Mouse (Mus musculus): ENCODE measurements at regions not wholly inside any gene's neighbourhood (a gene's known extent, or its start where the extent isn't known, plus 50 kb on each side); places are given as distances from the start of the nearest gene placed in this dataset.

DNA sequence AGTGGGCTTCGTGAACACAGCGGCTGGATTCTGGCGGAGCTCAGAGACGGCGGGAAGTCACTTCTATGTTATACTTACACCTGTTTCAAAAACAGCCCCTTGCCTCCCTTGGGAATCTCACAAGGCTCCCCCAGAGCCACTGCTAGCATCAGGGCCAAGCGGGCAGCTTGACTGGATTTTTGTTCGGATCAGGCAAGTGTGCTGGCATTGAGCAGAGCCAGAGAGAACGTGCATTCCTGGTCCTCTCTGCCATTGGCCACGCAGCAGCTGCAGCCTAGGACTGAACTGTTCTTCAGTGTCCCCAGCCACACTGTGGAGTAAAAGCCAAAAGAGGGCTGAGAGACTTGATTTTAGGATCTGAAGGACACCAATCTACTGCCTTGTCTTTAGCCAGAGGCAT lies 195.6 kb upstream of the Lyplal1 start:
- DNase-seq (ENCODE audit: extremely low spot score in 1 of 2, low spot score in 1 of 2), result no peak

DNA sequence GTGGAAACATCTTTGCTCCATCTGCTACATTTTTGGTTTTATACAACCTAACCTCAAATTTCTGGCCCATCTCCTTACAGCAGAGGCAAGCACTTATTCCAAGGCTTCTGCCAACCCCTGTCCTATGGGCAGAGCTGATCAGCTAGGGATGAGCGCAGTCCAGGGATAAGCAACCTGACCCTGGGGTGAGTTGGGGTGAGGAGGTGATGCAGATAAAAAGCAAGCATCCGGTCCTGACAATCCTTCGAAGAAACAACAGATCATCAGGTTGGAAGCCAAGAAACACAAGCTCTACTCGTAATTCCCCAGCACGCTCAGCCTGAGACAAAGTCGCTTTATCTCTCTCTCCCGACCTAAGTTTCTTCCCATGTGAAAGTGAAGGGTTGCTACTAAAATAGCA lies 194.9 kb upstream of the Lyplal1 start:
- no peak for DNase-seq (ENCODE audit: extremely low spot score in 1 of 2, low spot score in 1 of 2)

DNA sequence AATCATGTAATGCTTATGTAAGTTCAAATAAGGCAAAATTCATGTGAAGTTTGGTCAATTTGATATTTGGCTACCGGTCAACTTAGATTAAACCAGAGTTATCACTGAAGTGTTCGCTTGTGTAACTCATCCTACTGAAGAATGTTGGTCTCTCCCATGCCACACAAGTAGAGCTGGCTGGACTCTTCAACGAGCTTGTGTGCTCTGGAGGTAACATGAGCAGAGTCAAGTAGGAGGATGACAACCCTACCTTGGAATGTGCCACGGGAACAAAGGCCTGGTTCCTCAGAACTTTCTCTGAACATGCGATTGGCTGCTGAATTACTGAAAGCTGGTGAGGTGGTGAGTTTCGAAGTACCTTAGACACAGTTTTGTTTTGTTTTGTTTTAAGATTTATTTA lies 190.5 kb upstream of the Lyplal1 start:
- DNase-seq (ENCODE audit: extremely low spot score in 1 of 2, low spot score in 1 of 2), result no peak

DNA sequence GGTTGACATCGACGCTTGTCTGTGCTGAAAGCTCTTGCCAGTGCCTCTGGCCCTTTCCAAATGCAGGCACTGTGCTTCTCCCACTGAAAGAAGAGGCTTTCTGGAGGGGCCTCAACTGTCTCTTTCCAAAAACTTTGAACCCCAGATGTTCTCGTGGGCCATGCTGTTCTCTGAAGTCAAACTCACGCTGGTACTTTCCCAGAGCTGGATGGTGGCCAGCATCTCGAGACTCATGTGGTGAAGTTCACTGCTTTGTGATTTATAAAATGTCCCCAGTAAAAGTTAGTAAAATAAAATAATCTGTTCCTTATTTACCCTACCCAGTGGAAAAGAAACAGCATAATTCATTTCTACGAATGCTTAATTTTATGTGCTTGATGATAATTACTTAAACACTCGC lies 180.4 kb upstream of the Lyplal1 start:
- no peak for DNase-seq (ENCODE audit: extremely low spot score in 1 of 2, low spot score in 1 of 2)

DNA sequence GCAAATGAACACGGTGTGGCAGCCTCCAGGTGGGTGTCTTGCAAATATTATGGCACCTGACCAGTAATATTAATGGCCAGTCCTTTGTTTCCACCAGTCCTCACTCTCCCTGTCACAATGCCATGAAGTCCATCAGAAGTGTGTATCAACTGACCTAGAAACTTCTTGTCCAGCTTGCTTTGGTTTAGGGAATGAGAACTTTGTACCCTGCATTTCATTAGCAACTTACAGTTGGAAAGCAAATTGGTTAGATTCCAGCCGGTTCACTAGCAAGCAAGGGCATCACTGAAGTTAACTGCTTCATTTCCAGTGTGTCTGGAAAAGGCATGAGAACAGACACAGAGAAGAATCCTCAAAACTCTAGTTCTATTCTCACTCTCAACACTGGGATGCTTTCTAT lies 178.1 kb upstream of the Lyplal1 start:
- no peak for DNase-seq (ENCODE audit: extremely low spot score in 1 of 2, low spot score in 1 of 2)

DNA sequence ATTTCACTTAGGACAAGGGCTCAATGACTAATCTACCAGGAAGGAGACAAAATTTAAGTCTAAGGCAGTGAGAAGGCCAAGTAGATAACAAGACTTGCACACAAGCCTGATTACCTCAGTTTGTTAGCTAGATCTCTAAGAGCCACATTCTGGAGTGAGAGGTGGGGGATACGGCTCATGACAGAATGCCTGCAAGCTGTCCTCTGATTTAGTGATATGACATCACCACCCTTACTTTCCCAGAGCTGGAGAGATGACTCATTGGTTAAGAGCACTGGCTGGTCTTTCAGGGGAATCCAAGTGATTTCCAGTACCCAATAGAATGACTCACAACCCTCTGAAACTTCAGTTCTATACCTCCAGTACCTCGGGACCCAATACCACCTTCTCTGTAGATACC lies 177.5 kb upstream of the Lyplal1 start:
- no peak for DNase-seq (ENCODE audit: extremely low spot score in 1 of 2, low spot score in 1 of 2)

DNA sequence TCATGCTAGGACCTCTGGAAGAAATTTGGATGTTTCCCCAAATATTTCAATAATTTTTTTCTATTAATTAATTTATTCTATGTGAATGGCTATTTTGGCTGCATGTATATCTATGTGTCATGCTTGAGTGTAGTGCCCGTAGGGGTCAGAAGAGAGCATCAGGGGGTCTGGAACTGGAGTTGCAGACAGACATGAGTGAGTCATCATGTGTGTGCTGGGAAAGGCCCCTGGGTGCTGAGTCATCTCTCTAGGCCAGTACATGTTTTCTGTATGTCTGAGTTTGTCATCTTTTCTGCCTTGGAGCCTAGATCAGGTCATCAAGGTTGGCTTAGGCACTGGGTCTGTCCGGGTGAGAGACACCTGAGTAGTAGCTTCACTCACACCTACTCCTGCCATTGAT lies 172.0 kb upstream of the Lyplal1 start:
- no peak for DNase-seq (ENCODE audit: extremely low spot score in 1 of 2, low spot score in 1 of 2)

DNA sequence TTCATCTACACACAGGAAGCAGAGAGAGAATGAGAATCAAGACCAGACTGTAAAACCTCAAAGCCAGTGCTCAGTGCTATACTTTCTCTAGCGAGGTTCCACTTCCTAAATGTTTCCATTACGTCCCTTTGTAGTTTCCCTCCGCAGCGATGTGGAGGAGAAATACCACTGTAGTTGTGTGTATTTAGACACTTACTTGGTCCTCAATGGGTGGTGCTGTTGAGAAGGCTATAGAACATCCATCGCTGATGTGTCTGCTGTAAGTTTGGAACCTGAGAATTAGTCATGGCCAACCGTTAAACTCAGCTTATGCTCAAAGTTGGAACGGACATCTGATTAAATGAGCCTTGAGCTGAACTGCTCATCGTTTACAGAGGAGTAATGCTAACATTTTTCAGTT lies 170.7 kb upstream of the Lyplal1 start:
- DNase-seq (ENCODE audit: extremely low spot score in 1 of 2, low spot score in 1 of 2), result no peak

DNA sequence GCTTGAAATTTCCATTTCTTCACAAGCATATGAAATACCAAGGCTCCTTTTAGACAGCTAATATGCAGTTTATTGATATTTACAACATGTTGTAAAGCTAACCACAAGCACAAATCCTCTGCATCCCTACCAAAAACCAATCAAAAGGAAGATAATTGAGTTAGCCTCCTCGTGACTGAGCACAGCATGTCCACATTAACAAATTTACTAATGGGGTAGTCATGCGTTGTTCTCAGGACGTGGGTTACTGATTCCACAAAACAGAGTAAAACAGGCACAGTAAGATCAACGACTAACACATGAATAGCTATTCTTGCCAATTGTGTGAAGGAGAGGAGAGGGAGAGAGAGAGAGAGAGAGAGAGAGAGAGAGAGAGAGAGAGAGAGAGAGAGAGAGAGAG lies 169.3 kb upstream of the Lyplal1 start:
- DNase-seq (ENCODE audit: extremely low spot score in 1 of 2, low spot score in 1 of 2), result no peak

DNA sequence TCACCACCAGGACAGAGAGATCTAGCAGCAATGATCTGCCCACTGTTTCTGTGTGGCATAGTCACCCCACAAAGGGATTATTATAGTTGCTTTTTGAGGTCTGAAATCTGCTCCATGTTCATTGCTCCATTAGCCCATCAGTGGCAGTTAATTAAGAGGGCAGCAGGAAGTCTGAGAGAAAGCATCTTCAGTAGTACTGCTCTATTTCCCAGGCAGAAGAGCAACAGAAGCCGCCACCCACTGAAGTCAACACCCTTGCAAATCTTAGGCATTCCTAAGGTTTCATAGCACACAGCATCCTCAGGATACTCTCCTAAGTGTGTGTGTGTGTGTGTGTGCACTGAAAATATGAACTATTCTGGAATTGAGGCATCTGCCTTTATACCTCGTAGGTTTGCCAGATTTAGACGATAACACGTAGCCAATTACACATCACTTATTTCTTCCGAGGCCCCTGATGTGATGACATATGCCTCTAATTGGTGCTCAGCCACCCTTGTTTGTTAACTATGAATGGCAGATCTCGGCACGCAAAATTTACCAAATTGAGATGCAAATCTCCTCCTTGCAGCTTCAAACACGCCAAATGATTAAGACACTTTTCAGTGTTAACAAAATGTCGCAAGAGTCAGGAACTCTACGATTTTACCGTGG lies 161.0 kb upstream of the Lyplal1 start:
- DNase-seq (ENCODE audit: extremely low spot score in 1 of 2, low spot score in 1 of 2), result peak in 1 of 2 experiments; percentile 4

DNA sequence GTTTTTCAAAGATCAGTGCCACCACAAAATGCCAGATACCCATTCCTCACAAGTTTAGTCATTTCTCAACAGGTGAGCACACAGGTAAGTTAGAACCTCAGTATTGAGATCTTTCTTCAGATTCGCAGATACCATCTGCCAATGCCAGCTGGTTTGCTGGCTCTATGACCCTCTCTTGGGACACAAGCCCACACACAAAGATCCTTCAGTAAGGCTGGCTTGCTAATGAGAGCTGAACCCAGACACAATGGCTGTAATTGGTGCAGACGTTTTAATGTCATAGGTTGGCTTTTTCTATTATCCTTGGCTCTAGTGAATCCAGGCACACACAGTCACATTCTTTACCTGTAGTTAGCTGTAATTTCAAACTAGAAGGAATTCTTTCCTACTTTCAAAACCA lies 154.3 kb upstream of the Lyplal1 start:
- no peak for DNase-seq (ENCODE audit: extremely low spot score in 1 of 2, low spot score in 1 of 2)

DNA sequence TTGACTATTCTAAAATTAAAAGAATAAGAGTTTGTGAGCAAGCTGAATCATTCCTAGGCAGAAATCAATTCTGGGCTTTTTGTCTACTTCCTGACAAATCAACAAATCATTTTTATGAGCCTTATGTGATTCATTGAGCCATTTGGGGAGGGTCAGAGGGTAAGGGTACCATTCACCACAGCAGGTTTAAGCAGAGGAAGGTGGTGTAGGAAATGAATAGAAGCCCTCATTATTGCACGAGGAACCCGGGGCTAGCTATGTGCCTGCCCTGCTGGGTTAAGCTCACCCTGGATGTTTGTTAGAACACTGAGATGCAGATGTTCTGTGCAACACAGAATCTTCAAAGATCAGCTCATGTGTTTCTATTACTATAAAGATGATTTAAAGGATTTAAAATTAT lies 150.2 kb upstream of the Lyplal1 start:
- DNase-seq (ENCODE audit: extremely low spot score in 1 of 2, low spot score in 1 of 2), result no peak

DNA sequence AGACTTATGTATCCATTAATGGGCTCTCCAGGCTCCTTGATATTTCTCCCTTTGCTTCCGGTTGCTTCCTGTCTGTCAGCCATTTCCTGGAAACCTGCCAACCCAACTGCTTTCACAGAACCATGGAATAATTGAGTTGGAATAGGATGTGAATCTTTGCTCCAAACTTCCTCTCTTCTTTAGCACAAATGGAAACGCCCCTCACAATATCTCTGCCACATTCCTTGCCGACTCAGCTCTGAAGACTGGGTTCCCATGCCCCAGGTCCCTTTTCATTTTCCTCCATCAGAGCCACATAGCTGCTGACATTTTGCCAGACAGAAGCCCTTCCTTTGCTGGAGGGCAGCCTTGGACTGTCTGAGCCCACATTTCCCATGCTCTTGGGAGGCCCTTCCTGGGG lies 147.5 kb upstream of the Lyplal1 start:
- DNase-seq (ENCODE audit: extremely low spot score in 1 of 2, low spot score in 1 of 2), result no peak

DNA sequence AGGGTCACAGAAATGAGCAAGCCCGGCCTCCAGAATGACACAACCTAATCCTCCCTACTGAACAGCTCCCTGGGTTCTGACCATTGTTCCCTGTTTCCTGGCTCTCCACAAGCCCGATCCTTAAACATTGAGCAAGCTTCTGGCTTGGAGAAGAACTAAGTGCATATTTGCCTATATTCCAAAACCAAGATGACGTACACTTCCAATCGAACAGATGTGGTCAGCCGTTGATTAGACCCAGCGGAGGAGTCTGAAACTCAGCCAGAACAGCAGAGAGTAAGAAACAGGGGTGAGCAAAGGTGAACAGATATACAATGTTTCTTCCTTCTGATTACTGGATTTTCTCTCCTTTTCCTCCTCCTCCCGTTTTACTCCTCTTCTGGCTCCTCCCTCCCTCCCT lies 146.8 kb upstream of the Lyplal1 start:
- DNase-seq (ENCODE audit: extremely low spot score in 1 of 2, low spot score in 1 of 2), result no peak

DNA sequence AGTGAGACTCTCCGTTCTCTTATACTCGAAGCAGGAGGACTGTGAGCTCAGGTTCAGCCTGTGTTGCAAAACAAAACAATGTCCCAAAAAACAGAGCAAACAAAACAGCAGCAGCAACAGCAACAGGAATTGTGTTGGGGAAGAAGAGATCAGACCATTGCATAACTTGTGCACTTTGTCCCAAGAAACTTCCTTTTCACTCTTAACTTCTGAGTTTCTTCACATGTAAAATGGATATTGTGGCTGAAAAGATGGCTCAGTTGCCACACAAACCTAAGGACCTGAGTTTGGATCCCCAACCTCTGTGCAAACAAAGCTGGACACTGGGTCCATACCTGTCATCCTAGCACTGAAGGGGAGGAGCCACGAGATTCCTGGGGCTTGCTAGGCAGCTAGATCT lies 146.1 kb upstream of the Lyplal1 start:
- DNase-seq (ENCODE audit: extremely low spot score in 1 of 2, low spot score in 1 of 2), result no peak

DNA sequence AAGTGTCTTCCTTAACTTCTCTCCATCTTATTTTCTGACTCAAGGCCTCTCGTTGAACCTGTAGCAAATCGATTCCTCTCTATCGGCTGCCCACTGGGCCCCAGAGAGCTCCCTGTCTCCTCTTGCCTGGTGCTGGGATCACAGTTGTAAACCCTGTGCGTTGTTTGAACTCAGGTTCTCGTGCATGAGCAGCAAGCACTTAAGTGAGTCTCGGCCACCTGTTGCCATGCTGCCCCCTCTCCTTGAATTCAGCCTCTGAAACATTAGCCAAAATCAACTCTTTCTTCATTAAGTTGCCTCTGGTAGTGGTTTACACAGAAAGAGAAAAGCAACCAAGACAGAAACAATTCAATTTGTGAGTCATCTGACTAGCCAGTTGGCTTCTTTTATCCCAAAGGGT lies 144.9 kb upstream of the Lyplal1 start:
- no peak for DNase-seq (ENCODE audit: extremely low spot score in 1 of 2, low spot score in 1 of 2)

DNA sequence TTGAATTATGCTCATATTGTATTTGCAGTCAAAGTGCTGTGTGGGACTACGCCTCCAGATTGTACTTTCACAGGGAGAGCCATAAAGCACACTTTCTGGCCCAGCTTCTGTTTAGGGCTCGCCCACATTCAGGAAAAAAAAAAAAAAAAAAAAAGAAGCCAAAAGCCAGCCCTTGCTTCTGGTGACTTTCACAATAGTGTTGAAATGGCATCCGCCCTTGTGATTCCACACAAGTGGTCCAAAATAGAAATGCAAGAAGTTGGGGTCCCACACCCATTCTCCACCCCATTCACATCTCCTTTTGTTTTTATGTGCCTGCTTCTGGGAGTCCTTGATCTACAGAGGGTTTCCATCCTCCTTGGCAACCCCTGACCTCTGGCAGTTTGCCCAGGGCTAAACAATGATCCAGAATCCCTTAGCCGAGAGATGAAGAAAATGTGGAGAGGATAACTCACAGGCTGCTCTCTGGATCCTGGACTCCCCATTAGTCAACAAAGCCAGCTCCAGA lies 144.3 kb upstream of the Lyplal1 start:
- DNase-seq (ENCODE audit: extremely low spot score in 1 of 2, low spot score in 1 of 2), result peak in 1 of 2 experiments; percentile 44

DNA sequence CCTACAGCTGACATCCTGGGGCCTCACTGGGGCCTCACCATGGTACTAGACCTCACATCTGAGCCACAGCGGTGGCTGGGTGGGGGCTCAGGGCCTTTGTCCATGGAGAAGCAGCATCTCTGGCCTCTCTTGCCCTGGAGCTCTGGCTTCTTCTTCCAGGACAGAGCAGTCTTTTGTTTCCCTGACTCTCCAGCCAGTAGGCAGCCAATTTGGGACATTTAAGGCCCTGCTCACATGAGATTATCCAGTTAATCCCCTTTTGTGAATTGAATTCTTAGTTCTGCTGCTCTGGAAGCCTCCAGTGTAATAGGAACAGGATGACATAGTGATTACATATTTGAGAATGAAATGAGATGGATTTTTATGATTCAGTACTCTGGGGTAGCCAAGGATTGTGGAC lies 140.5 kb upstream of the Lyplal1 start:
- no peak for DNase-seq (ENCODE audit: extremely low spot score in 1 of 2, low spot score in 1 of 2)

DNA sequence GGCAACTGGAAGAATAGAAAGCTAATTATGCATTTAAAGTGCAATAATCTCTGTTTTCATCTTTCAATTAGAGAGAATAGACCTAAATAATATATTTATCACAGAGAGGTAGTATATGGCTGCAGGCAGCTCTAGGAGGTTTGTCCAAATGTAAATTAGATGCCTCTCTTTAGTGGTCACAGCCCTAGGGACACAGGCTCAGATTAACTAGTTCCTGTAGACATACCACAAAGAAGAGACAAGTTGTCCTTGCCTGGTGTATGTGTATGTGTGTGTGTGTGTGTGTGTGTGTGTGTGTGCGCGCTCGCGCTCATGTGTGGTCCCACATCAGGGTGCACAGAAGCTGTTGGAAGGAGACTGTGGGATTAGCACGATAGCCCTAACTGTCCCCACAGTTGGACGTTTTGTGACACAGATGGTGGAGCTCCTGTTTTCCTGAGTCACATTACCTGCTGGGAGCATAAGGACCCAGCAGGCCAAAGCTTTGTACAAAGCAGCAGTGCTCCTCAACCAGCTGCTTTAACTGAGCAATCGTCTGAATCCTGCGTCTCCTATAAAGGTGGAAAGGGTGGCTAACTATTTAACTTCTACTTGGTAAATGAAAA lies 138.5 kb upstream of the Lyplal1 start:
- DNase-seq (ENCODE audit: extremely low spot score in 1 of 2, low spot score in 1 of 2), result no peak

DNA sequence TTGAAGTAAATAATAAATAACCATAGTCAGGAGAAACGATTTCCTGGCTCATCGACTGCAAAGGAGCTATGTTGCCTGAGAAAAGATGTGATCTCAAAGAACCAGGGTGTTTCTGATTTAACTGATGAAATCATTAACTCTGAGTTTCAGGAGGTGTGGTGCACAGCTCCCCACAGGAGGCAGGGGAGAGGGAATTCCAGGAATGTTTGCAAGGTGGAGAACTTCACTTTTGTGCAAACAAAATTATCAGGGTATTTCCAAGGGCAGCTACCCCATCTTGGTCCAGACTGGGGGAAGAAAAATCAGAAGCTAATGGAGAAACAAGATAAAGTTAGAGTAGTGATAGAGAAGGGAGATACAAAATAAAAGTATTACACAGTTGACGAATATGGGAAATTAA lies 137.4 kb upstream of the Lyplal1 start:
- no peak for DNase-seq (ENCODE audit: extremely low spot score in 1 of 2, low spot score in 1 of 2)

DNA sequence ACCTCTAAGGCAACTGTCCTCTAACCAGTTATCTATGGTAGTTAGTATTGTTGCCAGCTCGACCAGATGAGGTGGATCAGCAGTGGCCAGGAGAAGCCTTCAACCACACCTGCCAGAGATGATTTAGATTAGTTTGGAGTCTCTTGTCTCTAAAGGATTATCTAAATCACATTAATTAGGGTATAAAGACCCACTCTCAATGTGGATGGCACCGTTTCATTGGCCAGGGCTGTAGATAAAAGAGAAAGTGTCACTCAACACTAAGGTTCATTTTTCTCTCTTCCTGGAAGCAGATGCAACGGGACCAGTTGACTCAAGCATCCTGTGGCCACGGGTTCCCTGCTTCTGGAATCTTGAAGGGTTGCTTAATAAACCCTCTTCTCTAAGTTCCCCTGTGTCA lies 135.4 kb upstream of the Lyplal1 start:
- no peak for DNase-seq (ENCODE audit: extremely low spot score in 1 of 2, low spot score in 1 of 2)

DNA sequence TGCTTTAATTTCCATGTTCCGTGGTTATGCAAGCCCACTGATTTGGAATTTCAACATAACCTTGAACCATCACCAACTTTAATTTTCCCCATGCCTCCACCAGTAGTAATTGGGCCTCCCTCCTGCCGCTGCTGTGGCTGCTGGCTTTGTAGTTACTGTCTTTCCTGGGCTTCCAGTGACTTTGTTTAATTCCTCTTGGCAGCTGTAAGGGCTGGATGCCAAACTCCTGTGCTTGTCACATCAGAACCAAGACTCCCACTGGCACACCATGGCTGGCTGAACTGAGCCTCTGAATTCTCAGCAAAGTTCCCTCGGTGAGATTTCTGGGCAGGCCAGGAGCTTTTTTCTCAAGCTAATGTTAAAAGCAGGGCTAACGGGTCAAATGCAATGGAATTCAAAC lies 133.2 kb upstream of the Lyplal1 start:
- peak in 1 of 2 experiments; percentile 31 for DNase-seq (ENCODE audit: extremely low spot score in 1 of 2, low spot score in 1 of 2)

DNA sequence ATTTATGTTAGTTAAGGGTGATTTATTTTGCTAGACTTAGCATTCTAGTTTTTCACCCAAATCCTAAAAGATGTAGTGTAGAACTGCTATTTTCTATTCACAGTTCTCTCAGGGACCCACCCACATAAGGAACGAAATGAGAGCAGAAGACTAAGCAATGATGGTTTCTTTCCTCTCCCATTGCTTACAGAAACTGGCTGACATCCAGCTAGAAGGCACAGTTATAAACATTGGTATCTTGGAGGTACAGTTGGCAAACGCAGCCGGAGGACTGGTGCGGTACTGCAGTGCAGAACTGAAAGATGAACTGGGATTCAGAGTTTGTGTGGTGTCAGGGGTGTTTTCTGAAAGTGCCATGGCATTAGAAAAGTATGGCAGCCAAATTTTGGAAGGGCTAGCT lies 132.1 kb upstream of the Lyplal1 start:
- peak; percentile 49 to 78 for DNase-seq (ENCODE audit: extremely low spot score in 1 of 2, low spot score in 1 of 2)

All from frontal cortex, adult 2 months (tissue).